ENCODE assay signal across 18 mouse cellular contexts in genomic region chr3:144079960-144080359, GRCm38 (mm10).
A peak's percentile ranks its signal among the peaks of the same experiment; 100 is the strongest.
DNase-seq lines count a peak whose midpoint lies in the region; ATAC-seq lines count a peak whose summit lies in the region.
"Had no signal": no experiment of that assay in that cellular context is flagged by ENCODE, and none has a peak within 500 bp of the region (broad histone marks: within the 10 kb centered on the region; RNA-seq: fewer than 3 reads in every experiment).

No protein-coding gene starts in this region.

- ATAC-seq in granulocyte monocyte progenitor cell, adult 5-6 weeks (replicated peaks; ENCODE audit: poor library complexity, severe bottlenecking), result peak; percentile 56; the same call in 1 of the 2 replicates
- ATAC-seq in megakaryocyte, adult 5-6 weeks (ENCODE audit: poor library complexity, severe bottlenecking), result peak; percentile 71
- no peak for ATAC-seq in cerebellum, adult (ENCODE audit: insufficient number of reproducible peaks, low FRiP score, low TSS enrichment)
- ATAC-seq: activated CD4-positive, CD25-positive, alpha-beta regulatory T cell, adult 4 months; CD4-positive, CD25-positive, alpha-beta regulatory T cell, adult 4 months; Patski had no signal

- no peak for DNase-seq in thymus, postnatal 10 days (ENCODE audit: low spot score in 2 of 2)
- DNase-seq: adrenal gland, adult 2 months; adrenal gland, adult 8-10 months; adrenal gland, postnatal 10 days; adrenal gland, postnatal 14 days; adrenal gland, postnatal 25 days; adrenal gland, postnatal 36 days; B cell, adult 2 months; cerebellum, adult 11 months; cerebellum, adult 11-12 months; cerebellum, adult 18-20 months; cerebellum, adult 2 months had no signal
